Mouse (Mus musculus): ENCODE results near the gene Slc35b2. TPM values are rescaled to one million over a fixed set of nuclear protein-coding genes. Genes with fewer than 3 reads are reported as not detected.
A peak's percentile ranks its signal among the peaks of the same experiment; 100 is the strongest.

Gene Slc35b2
- polyA plus RNA-seq, 1 experiment = 28.2 TPM

DNA sequence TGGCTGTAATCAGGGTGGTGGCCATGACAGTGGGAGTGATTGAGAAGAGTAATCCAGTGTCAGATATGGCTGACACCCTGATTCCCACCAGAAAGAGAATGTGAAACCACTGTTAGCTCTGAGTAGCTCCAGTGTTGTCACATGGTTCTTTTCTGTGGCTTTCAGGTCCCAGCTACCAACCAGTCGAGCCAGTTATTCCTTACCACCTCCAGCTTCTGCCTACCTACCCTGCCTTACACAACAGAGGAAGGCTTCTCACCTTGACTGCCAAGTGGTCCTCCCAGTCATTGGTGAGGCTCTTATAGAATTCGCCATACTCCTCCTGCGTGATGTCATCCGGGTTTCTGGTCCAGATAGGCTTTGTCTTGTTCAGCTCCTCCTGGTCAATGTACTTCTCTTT, 6.3 kb downstream of the Slc35b2 start:
- no peaks in the 10 kb centered on the region for H3K27me3 ChIP-seq (ENCODE audit: control insufficient read depth, insufficient read depth, low read length, poor library complexity, severe bottlenecking)
- H3K4me3 ChIP-seq (ENCODE audit: low read depth, low read length) = no peak overlapping the region
- H3K4me1 ChIP-seq (ENCODE audit: control insufficient read depth, insufficient read depth, low read length) = no peaks in the 10 kb centered on the region
- H3K9me3 ChIP-seq (replicated peaks; ENCODE audit: control insufficient read depth, insufficient read depth, low read length, poor library complexity, severe bottlenecking) = no peaks in the 10 kb centered on the region
- no peak for TF ChIP-seq POLR2A (IDR thresholded peaks at IDR 0.05; ENCODE audit: insufficient read depth, low read length)
- no peak for TF ChIP-seq CTCF (IDR thresholded peaks at IDR 0.05; ENCODE audit: low read depth, low read length)
- no peak for TF ChIP-seq EP300 (IDR thresholded peaks at IDR 0.05; ENCODE audit: insufficient read depth, low read depth, low read length)
- no peak overlapping the region for H3K9ac ChIP-seq (ENCODE audit: low read depth, poor library complexity, severe bottlenecking)
- H3K36me3 ChIP-seq (ENCODE audit: control insufficient read depth, insufficient read depth, low read length, poor library complexity, severe bottlenecking) = peaks cover 61% of the 10 kb centered on the region
- H3K27ac ChIP-seq (ENCODE audit: insufficient read depth, low read length) = peak overlapping the region; percentile 60

DNA sequence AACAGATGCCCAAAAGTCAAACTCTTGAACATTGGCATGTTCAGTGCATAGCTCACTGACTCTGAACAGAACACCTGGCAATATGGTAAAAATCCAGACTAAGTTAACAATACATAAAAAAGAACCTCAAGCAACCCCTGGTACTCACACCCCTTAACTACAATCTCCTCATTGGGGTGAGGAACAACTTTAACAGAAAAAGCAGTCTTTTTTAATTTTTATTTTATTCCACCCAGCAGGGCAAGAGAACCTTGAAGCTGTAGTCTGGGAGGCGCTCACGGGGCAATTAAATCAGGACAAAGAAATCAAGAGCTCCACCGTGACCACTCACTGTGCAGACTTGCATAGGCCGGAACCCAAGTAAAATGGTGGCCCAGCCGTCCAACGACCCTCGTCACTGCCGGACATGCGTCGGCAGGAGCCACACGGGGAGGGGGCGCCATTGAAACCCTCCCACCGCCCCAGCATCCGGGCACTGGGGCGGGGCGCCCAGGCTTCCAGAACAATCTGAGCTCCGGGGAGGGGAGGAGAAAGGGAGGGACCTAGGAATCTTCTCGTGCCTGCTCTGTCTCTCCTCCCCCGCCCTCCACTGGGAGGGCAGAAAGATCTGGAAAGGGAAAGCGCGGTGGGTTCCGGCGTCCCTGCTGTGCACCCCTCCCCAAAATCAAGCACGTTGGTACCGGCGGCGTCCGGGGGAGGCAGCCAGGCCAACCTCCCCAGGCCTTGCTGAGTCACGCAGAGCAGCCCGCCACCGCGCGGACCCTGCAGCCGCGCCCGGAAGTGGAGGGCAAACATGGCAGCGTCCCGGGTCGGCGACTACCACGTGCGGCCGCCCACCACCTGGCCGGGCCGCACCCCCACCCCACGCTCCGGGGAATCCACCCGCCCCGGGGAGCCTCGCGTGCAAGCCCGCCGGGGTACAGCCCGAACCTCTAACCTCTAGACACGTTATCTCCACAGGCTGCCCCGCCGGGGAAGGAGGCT, 8.7 kb downstream of the Slc35b2 start:
- H3K4me3 ChIP-seq (ENCODE audit: low read depth, low read length) = peak overlapping the region; percentile 70
- TF ChIP-seq CTCF (IDR thresholded peaks at IDR 0.05; ENCODE audit: low read depth, low read length) (no peak), POLR2A (IDR thresholded peaks at IDR 0.05; ENCODE audit: insufficient read depth, low read length) (no peak), EP300 (IDR thresholded peaks at IDR 0.05; ENCODE audit: insufficient read depth, low read depth, low read length) (no peak)
- H3K27me3 ChIP-seq (ENCODE audit: control insufficient read depth, insufficient read depth, low read length, poor library complexity, severe bottlenecking) = no peaks in the 10 kb centered on the region
- peaks cover 48% of the 10 kb centered on the region for H3K36me3 ChIP-seq (ENCODE audit: control insufficient read depth, insufficient read depth, low read length, poor library complexity, severe bottlenecking)
- peak overlapping the region; percentile 99 for H3K9ac ChIP-seq (ENCODE audit: low read depth, poor library complexity, severe bottlenecking)
- H3K27ac ChIP-seq (ENCODE audit: insufficient read depth, low read length) = peak overlapping the region; percentile 60
- H3K9me3 ChIP-seq (replicated peaks; ENCODE audit: control insufficient read depth, insufficient read depth, low read length, poor library complexity, severe bottlenecking) = no peaks in the 10 kb centered on the region
- H3K4me1 ChIP-seq (ENCODE audit: control insufficient read depth, insufficient read depth, low read length) = no peaks in the 10 kb centered on the region

DNA sequence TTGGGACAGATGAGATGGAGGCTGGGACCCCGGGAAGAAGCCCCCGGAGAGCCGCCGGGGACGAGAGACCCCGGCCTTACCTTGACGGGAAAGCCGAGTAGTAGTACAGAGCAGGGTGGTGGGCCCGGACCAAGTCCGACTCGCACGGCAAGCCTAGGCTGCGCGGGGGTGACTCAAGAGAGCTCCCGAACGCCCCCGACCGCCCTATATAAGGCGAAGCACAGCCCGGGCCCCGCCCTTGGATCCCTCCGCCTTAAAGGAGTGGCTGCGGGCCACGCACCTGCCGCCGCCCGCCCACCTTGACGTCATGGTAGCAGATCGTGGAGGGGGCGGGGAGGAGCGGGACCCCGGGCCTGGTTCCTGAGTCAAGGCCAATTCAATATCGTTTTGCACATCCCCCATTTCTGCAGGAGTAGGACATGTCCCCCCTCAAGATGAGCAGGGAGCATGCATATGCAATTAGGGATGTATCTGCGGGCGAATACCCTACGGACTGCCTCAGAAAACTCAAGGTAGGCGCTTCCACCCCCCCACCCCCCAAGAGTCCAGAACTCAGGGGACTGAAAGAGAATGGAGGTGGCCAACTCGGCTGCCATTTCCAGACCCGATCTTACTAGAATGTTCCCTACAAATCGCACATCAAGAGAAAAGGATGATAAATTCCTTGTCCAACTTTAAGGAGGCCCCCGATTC, 9.6 kb downstream of the Slc35b2 start, which contains the start of gene Hsp90ab1:
Gene Hsp90ab1 (minus strand): TSS at position 185 of the 693 bp plus-strand sequence.
- no peak for TF ChIP-seq CTCF (IDR thresholded peaks at IDR 0.05; ENCODE audit: low read depth, low read length)
- TF ChIP-seq POLR2A (IDR thresholded peaks at IDR 0.05; ENCODE audit: insufficient read depth, low read length) = peak; percentile 95
- TF ChIP-seq EP300 (IDR thresholded peaks at IDR 0.05; ENCODE audit: insufficient read depth, low read depth, low read length) = 0 out of 2 replicates have a peak, but pooled peaks have one; percentile 37
- no peaks in the 10 kb centered on the region for H3K4me1 ChIP-seq (ENCODE audit: control insufficient read depth, insufficient read depth, low read length)

DNA sequence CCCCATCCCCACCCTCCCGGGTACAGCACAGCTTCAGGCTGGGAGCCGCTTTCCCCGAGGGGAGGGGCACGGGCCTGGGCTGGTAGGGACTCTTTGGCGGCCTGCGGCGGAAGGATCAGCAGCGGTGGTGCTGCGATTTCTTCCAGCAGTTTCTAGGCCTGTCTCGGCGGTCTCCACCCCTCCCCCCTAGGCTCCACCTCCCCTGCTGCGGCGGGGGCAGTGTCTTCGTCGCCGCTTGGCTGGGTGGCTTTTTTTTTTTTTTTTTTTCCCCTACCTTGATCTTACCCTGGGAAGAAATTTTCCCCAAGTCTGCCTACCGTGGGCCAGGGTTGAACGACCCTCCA, 10.1 kb downstream of the Slc35b2 start:
- no peaks in the 10 kb centered on the region for H3K4me1 ChIP-seq (ENCODE audit: control insufficient read depth, insufficient read depth, low read length)
- peaks cover 35% of the 10 kb centered on the region for H3K36me3 ChIP-seq (ENCODE audit: control insufficient read depth, insufficient read depth, low read length, poor library complexity, severe bottlenecking)
- peak overlapping the region; percentile 71 for H3K27ac ChIP-seq (ENCODE audit: insufficient read depth, low read length)
- TF ChIP-seq EP300 (IDR thresholded peaks at IDR 0.05; ENCODE audit: insufficient read depth, low read depth, low read length) (peak; percentile 93), POLR2A (IDR thresholded peaks at IDR 0.05; ENCODE audit: insufficient read depth, low read length) (peak; percentile 52), CTCF (IDR thresholded peaks at IDR 0.05; ENCODE audit: low read depth, low read length) (no peak)
- H3K9me3 ChIP-seq (replicated peaks; ENCODE audit: control insufficient read depth, insufficient read depth, low read length, poor library complexity, severe bottlenecking) = no peaks in the 10 kb centered on the region
- peak overlapping the region; percentile 84 for H3K4me3 ChIP-seq (ENCODE audit: low read depth, low read length)
- no peaks in the 10 kb centered on the region for H3K27me3 ChIP-seq (ENCODE audit: control insufficient read depth, insufficient read depth, low read length, poor library complexity, severe bottlenecking)
- H3K9ac ChIP-seq (ENCODE audit: low read depth, poor library complexity, severe bottlenecking) = peak overlapping the region; percentile 99

More for the DNA sequence above, 9.6 kb downstream of the Slc35b2 start, which contains the start of gene Hsp90ab1:
- Histone ChIP-seq H3K4me3 (ENCODE audit: low read depth, low read length) (peak within 1 kb of the TSS; percentile 84), H3K9me3 (replicated peaks; ENCODE audit: control insufficient read depth, insufficient read depth, low read length, poor library complexity, severe bottlenecking) (no peaks in the 10 kb centered on the region), H3K9ac (ENCODE audit: low read depth, poor library complexity, severe bottlenecking) (peak within 1 kb of the TSS; percentile 99), H3K27me3 (ENCODE audit: control insufficient read depth, insufficient read depth, low read length, poor library complexity, severe bottlenecking) (no peaks in the 10 kb centered on the region), H3K27ac (ENCODE audit: insufficient read depth, low read length) (peak within 1 kb of the TSS; percentile 71), H3K36me3 (ENCODE audit: control insufficient read depth, insufficient read depth, low read length, poor library complexity, severe bottlenecking) (peaks cover 40% of the 10 kb centered on the region)

DNA sequence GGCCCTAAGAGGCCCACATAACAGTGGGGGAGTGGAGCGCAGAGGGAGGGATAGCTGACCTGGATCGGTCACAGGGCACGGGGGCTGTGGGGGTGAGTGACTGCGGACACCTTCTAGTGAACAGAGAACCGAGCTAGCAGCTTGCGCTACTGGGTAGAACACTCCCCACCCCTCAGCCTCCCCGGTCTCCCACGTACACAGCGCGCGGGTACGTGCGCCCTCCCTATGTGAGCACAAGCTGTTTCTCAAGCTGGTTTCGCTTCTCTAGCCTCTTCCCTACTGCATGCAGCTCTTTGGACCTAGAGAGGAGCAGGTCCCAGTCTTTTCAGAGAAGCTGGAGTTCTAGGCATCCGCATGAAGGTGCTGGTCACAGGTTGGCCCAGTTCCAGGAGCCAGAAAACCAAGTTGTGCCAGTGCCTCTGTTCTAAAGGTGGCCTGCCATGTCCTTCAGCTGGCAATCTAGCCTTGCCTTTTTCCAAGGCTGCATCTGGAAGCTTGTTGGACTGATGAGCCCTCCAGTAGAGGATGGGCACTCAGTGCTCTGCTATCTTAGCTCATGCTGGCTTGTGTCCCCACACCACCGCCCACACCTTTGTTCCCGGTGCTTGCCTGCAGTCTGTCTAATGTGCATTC, 10.6 kb downstream of the Slc35b2 start:
- Histone ChIP-seq H3K9ac (ENCODE audit: low read depth, poor library complexity, severe bottlenecking) (peak overlapping the region; percentile 99), H3K4me3 (ENCODE audit: low read depth, low read length) (peak overlapping the region; percentile 83), H3K27ac (ENCODE audit: insufficient read depth, low read length) (peak overlapping the region; percentile 71), H3K27me3 (ENCODE audit: control insufficient read depth, insufficient read depth, low read length, poor library complexity, severe bottlenecking) (no peaks in the 10 kb centered on the region), H3K36me3 (ENCODE audit: control insufficient read depth, insufficient read depth, low read length, poor library complexity, severe bottlenecking) (peaks cover 30% of the 10 kb centered on the region), H3K4me1 (ENCODE audit: control insufficient read depth, insufficient read depth, low read length) (no peaks in the 10 kb centered on the region), H3K9me3 (replicated peaks; ENCODE audit: control insufficient read depth, insufficient read depth, low read length, poor library complexity, severe bottlenecking) (no peaks in the 10 kb centered on the region)
- TF ChIP-seq POLR2A (IDR thresholded peaks at IDR 0.05; ENCODE audit: insufficient read depth, low read length) (no peak), EP300 (IDR thresholded peaks at IDR 0.05; ENCODE audit: insufficient read depth, low read depth, low read length) (no peak), CTCF (IDR thresholded peaks at IDR 0.05; ENCODE audit: low read depth, low read length) (no peak)

Data from ES-Bruce4 (cell line).